Mouse (Mus musculus) c-Kit-negative CD71-positive TER-119-positive erythroid progenitor cells, embryonic 14.5 days (primary cell): ENCODE measurements around the gene Abcg4.
A peak's percentile ranks its signal among the peaks of the same experiment; 100 is the strongest.

ENCODE experiments used
- DNase-seq: peaks from one replicate; pipeline ENCODE4 v3.0.0-alpha.2; 2013; ENCODE audit warnings: low read depth, low spot score

The Abcg4 gene

DNA sequence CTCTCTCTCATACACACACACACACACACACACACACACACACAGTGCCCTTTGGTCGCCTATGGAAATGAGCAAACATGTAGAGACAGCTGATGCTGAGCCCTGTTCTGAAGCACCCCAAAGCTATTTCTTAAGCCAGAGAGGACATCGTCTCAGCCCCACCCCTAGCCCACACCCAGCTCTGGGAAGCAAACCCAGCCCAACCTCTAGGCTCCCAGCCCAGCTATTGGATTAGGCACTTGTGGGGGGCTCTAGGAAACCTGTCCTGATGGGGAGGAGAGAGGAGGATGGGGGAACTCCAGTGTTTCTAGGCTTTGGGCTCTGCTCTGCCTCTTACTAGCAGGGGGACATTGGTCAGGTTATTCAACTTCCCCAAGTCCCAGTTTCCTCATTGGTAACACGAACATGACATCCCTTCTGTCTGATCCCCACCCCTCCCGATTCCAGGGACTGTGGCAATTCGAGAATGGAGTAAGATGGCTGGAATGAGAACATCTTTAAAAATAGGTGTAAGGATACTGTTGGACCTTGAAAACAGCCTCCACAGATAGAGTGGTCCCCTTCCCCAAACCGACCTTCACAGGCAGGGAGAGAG, 2.1 kb downstream of the Abcg4 start:
- peak; percentile 55 for DNase-seq

DNA sequence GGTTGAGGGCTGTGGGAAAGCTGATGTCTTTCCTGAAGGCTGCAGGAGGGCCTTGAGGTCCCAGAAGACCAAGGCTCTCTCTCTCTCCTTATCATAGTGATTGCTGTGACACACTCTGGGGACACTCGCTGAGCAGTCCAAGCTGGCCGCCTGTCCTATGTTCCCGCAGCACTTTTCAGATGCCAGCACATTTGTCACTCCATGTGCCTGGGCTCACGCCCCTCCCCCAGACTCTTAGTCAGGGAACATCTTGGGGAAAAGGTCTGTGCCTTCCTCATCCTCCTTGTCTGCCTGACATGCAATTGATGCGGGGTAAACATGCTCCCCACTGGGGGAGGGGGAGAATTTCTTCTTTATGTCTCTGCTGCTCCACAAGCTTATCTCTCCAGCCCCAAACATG, 5.2 kb downstream of the Abcg4 start:
- DNase-seq = no peak

DNA sequence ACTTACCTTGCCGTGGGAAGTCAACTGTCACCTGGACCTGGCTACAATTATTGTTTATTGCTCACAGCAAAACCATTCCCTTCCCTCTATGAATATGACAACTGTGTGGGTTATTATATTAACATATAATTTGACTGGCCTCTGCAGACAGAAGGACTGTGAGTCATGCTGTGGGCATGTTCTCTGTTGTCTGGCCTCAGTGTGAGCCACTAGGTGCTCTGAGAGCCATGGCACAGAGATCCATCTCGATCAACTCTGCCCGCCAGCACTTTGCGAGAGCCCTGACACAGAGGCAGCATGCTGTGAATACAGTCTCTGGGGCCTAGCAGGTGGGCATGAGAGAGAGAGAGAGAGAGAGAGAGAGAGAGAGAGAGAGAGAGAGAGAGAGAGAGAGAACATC, 18.4 kb downstream of the Abcg4 start:
- no peak for DNase-seq

DNA sequence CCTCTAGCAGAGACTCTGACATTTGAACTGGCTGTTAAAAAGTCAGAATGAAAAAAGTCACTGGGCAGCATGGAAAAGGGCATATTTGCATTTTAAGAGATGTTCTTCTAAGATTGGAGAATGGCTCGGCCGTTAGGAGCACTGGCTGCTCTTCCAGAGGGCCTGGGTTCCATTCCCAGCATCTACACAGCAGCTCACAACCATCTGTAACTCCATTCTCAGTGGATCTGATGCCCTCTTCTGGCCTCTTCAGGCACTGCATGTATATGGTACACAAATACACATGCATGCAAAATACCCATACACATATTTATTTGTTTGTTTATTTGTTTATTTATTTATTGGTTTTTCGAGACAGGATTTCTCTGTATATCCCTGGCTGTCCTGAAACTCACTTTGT, 19.3 kb downstream of the Abcg4 start:
- DNase-seq = peak; percentile 54

DNA sequence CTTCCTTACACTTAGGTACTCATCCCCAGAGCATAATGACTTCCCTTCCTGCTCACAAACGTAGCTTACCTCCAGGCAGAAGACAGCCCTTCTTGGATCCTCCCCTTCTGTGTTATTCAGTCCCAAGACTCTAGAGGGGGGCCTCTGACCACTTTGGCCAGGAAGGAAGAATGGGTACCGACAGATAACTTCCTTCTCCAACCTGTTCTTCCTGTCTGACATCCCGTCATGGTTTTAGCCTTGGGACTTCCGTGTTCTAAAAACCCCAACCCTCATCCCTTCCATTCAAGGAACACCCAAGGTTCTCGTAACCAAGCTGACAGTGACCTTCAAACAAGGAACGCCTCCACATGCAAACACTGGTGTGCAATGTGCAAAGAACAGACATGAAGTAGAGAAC, 20.0 kb downstream of the Abcg4 start, which contains the start of gene Nlrx1:
Nlrx1 (minus strand) TSS at position 168 of the 400 bp plus-strand sequence.
- peak; percentile 36 for DNase-seq

DNA sequence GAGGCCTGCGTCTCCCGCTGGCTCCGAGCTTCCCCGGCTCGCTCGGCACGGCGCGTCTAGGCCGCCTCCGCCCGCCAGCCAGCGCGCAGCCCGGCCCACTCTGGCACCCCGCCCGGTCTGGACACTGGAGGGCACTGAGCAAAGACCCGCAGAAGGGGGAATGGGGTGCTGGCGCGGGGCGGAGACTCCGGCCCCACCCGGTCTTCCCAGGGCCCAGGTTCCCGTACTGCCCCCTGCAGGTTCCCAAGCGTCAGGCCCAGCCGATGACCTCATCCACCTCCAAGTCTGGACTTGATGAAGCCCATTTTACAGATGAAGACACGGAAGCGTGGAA, 20.4 kb downstream of the Abcg4 start:
- DNase-seq = peak; percentile 61

DNA sequence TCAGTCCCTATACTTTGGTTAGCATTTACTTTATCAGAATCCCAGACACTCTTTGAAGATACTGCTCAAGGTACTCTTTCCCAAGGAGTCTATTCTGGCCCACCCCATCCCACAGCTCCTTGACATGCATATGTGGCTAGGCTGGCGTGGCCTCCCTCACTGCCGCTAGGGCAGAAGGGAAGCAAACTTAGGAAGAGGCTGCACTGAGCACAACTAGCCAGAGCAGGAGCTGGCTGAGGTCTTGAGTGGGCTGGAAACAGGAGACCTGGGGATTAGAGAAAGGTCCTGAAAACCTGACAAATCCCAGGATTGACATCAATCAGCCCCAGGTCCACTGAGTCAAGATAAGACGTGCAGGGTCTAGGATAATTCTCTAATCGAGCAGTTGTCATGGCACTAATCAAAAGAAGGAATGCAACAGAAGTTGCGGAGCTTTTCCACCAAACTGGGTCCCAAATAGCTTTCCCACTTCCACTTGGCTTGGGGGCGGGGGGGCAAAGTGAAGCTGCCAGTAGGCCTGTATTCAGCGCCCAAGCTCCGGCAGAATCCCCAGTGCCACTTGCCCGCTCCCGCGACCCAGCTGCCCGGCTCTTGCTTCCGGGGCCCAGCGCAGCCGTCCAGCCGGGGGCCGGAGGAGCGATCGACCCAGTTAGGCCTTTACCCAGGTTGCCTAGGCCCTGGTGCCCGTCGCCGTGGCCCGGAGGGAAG, 20.9 kb downstream of the Abcg4 start:
- DNase-seq = no peak

DNA sequence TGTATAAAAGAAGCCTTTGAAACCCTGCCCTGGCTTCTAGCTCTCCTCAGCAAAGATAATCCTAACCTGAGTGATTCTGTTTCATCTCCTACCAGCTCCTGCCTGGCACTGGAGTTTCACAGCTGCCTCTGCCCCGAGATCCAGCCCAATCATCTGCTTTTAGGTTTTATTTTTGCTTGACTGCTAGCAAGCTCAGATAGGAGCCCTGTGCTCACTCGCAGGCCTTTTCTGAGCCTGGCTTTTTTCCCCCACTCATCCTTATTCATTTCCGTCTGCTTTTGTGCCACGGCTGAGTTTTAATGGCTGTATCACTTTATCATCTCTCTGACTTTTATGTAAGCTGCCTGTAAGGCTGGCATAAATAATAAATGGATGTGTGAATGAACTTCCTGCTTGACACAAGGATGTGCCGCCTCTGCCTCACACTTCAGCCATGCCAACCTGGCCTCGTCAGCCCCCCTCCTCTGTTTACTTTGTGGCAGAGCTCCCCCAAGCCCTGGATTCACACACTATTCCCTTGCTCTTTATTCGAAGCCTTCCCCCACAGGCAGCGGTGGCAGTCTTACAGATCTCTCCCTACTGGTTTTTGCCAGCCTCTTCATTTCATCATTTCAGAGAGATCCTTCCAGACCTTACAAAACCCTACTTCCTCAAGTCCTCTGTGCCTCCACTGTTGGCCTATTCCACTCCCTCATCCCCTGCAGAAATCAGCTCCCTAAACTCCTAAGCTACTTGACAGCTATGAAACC, 21.8 kb downstream of the Abcg4 start:
- DNase-seq = no peak

DNA sequence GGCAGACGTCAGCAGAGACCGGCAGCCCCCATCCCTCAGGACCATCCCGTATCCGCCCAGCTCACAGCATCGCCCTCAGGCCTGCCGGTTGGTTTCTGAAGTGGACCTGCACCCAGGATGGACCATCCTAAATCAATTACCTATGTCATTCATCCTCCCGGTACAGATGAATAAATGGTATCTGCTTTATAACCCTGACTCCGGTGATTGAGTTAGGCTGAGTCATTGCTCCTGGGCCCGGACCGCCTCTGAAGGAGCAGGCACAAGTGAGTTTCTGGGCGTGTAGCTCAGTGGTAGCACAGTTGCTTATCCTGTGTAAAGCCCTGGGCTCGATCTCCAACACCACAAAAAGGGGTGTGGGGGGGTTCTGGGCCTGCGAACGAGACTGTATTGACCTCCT, 27.0 kb downstream of the Abcg4 start:
- DNase-seq = no peak

DNA sequence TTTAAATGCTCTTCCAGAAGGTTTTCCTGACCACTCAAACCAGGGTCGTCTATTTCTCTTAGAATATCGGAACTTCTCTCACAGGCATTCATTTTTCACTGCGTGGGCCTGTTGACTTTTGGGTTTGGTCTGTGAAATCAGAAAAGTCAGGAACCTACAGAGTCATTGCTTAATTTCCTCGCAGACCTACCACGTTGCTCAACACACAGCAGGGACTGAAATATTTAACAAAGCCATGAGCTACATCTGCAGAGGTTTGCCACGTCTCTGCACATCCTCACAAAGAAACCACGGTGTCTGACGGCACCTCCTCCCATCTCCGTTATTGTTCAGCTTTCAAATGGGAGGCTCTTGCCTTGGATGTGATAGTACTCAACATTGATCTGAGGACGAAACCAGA, 29.4 kb downstream of the Abcg4 start:
- no peak for DNase-seq

DNA sequence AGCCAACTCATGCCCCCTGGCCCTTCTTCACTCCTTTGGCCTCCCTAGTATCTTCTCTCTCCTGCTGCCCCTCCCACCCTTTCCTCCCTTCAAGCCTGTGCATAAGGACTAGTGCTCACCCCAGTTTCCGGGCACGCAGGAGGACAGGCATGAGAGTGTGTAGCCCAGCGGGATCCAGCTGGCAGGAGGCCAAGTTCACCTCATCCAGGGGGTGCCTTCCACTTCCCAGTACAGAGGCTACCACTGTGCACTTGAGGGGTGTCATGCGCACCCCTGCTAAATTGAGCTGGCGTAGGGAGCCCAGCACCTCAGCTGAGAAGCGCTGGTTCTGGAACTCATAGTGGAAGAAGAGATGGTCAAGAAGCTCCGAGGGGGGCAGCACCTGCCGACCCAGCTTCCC, 32.2 kb downstream of the Abcg4 start:
- DNase-seq = no peak

DNA sequence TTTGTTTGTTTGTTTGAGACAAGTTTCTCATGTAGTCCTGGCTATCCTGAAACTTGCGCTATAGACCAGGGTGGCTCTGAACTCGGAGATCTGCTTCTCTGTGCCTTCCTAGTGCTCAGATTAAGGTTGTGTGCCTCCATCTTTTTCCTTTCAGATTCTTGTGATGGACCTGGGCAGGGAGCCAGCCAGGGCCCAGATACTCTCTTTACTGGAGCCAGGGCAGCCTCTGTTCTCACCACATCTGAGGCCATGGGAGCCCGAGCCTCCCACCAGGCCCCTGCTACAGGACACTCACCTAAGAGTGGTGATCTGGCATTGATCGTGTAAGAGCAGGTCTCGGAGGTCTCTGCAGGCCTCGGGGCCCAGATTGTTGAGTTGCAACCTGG, 33.3 kb downstream of the Abcg4 start:
- DNase-seq = no peak

DNA sequence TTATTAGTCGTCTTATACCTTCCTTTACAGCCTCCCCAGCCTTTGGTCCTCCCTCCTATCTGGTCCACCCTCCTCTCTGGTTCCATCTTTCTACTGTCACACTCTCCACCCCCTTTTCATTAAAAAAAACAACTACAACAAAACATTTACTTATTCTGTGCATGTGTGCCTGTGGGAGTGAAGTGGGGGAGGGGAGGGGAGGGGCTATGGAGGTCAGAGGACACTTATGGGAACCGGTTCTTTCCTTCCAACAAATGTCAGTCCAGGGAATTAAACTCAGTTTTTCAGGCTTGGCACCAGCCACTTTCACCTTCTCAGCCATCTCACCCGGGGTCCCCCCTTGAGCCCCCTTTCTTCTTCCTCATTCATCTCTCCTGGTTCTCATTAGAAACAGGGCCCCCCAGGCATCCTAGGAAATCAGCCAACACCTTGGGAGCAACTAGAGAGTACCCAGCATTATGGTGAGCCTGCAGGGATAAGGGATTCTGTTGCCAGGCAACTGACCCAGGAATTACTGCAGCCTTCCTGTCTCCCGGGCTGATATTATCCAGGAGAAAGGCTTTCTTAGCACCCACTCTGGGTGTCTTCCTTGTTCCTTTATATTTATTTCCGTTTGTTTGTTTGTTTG, 33.8 kb downstream of the Abcg4 start:
- DNase-seq = no peak

DNA sequence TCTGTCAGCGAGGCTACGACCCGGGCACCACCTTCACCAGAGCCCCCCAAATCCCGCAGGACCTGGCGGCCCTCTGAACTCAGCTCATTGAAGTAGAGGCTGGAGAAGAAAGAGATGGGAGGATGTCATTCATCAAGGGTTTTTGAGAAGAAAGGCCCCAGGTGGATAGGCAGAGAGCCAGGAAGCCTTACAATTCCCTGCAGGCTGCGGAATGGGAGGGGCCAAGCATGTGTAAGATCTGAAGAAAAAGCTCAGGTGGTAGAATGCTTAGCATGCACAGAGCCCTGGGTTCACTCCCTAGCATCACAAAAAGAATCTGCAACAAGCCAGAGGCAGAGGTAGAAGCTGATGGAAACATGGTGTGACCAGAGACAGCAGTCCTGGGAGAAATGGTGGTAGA, 35.0 kb downstream of the Abcg4 start:
- DNase-seq = no peak

DNA sequence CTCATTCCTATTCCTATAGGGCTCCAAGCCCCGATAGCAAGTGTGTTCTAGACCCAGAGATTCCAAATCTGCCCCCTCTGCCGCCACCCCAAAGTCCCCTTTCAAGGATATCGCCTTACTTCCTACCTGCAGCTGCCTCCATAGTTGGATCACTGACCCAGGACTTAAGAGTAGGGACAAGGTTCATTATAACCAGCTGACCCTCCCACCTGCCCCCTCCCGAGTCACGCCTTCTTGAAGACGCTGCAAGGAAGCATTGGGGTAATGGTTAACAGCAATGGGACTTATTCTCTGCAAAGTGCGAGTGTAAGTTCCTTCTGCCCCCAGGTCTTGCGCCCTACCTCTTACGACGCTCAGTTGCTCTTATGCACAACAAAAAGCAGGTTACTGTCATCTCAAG, 37.1 kb downstream of the Abcg4 start, which contains the start of gene Pdzd3:
Pdzd3 (minus strand) TSS at position 158 of the 400 bp plus-strand sequence.
- DNase-seq = no peak

DNA sequence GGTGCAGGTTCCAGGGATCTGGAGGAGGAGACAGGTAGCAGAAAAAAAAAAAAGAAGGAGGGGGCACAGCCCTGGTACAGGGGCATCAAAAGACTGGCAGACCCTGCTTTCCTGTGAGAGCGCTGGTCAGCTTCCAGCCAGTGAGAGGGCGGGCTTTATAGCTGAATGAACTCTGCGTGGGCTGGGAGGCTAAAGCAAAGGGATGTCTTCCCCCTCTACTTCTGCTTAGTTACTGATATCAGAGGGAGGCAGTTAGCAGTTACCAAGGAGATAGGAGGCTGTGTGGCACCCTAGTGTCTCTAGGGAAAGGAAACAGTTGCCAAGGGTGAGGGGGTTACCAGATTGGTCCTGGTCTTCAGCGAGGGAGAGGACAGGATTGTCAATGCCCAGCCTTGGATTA, 38.0 kb downstream of the Abcg4 start:
- no peak for DNase-seq

DNA sequence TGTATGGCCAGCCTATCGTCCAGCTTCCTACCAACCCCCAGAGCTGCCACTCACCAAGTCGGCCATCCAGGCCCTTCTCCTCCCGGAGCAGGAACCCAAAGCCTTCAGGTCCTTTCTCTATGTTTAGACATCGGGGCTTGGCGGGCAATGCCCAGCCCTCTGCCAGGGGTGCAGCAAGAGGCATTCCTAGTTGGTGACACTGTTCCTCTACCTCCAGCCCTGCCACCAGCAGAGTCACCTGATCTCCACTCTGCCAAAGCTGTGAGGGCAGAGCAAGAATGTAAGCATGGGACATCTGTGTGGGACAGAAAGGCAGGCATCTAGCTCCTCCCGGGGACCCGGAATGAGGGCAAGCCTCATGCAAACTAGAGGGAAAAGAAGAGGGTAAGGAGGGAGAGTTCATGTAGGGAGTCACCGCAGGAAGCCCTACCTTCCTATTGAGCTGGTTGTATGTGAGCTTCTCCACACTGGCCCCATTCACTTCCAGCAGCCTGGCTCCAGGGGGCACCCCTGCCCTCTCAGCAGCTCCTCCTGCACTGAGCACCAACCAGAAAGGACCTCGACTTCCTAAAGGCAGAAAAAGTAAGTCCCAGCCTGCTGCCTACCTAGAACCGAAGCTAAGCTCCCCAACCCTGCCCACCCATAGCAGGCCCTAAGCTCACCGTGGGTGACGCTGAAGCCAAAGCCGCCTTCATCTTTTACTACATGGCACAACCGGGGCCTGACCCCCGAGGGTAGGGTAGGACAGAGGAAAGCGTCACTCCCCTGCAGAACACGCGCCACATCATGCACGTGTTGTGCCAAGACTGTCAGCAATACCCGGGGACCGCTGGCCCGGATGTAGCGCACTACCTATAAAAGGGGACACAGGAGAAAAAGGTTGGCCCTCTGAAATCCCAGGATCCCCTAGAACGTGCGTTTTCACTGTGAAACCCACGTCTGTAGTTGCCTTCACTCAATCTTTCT, 39.0 kb downstream of the Abcg4 start:
- DNase-seq = no peak

DNA sequence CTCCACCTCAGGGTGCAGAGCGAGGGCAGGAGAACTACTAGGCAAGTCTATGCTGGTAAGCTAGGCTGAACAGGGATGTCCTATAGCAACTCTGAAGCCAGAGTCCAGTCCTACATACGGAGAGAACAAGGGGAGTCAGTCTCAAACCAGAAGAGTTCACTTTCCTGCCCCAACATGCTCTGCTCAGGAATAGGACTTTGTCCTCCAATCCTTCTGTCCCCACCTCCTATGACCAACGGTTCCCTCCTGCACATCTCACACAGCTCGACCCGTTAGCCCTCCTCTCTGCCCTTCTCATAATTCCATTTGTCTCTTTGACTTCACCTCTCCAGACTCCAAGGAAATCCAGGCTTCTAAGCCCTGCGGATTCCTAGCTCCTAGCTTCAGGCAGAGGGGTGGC, 40.5 kb downstream of the Abcg4 start:
- DNase-seq = no peak

DNA sequence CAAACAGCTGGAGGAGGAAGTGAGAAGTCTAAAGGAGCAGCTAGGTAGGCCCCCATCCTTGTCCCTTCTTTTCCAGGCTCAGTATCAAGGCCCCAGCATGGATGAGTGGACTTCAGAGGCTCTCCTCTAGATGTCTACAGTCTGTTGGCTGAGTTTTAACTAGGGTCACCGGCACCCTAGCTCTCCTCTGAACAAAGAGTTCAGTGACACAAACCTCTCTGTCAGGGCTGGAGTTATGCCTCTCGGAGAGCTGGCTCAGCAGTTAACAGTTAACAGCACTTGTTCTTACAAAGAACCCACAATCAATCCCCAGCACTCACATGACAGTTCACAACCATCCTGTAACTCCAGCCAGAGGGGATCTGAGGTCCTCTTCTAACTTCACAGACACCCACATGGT, 44.8 kb downstream of the Abcg4 start:
- no peak for DNase-seq

DNA sequence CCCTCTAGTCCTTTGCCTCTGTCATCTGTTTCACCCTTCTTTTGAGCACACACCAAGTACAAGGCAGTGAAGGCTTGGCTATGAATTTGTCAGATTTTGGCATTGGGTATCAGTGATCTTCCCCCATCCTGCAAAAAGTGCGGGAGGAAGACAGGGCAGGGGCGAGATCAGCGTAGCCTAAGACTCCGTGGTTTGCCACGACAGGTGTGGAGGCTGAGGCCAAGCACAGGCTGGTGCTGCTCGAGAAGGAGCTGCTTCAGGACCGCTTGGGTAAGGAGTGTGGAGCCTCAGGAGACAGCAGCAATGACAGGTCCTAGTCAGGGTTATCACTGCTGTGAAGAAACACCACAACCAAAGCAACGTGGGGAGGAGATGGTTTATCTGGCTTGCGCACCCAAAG, 47.0 kb downstream of the Abcg4 start:
- no peak for DNase-seq

DNA sequence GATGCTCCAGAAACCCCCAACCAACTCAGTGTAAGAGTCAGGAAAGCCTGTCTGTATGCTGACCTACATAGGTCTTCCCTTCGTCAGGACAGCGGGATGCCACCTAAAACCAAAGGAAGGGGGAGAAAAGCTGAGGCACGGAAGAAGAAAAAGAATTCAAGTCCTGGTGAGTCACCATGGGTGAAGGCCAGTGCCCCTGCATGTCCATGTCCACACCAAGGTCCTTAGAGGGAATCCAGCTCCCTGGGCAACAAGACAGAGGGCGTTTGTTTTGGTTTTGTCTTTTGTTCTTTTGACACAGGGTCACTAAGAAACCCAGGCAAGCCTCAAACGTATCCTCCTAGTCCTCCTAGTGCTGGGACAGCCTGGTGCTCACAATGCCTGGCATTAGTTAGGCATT, 47.5 kb downstream of the Abcg4 start:
- no peak for DNase-seq
